Mouse (Mus musculus): ENCODE results near the gene Ano7.

Ano7 gene

GRCm38 (mm10) chr1:93373665-93374064 lies at the start of gene Ano7:
TSS of gene Ano7 (plus strand) at chr1:93373930.
- DNase-seq (ENCODE audit: low spot score in 2 of 2), result no peak

DNA sequence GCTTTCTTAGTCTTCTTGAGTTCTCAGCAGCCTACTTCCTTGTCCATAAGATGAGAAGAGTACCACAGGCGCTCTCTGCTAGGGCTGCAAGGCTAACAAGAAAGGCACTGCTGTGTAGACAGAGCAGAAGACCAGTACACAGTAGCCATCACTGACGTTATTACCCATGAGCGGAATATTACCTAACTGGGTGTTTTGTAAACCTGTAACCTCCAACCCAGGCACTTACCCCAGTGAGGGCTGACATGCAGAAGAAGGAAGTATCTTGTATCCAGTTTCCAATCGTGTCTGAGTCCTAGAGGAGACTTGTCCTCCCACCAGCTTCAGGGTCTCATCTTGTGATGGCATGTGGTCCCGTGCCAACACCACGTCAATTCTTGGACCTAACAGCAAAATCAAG lies 49.8 kb upstream of the Ano7 start:
- no peak for DNase-seq (ENCODE audit: low spot score in 2 of 2)

GRCm38 (mm10) chr1:93326446-93326845 lies 47.3 kb upstream of the Ano7 start:
- no peak for DNase-seq (ENCODE audit: low spot score in 2 of 2)

- no peak for DNase-seq (ENCODE audit: low spot score in 2 of 2)
Observed at GRCm38 (mm10) chr1:93334621-93335020, 39.1 kb upstream of the Ano7 start.

DNA sequence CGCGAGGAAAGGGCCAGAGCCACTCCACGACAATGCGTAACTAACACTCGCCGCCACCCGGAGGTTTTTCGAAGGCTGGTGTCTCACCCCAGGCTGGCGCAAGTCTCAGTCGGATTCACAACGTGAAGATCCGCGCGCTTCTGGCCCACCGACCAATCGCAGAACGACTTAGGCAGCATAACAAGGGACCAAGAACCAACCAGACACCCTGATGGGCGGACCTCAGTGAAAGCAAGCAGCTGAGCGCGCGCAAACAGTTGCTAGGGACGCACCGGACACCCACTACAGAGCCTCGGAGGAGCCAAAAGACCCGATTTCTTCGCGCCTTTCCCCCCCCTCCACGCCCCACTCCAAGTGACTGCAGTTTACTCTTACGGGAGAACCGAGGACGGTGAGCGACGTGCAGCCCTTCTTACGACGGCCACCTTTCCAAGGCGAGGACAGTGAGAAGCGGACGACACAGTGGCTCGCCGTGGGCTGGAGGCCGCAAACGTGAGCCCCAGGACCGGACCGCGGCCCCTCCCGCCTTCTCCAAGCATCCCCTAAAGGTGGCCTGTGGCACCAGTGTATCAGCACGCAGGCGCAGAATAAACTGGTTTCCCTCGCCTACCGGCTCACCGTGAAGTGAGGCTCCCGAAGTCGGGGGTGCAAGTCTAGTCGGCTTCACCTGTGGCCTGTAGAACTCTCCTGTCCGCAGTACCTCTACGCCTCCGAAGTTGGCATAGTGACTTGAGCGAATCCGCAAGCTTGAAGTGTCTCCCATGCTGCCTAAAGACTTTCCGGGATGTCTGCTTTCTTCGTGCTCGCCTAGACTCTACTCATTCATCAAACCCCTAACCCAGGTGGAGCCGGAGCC lies 30.9 kb upstream of the Ano7 start, which contains the start of the genes Ppp1r7 and Pask:
Gene Ppp1r7, plus strand, starts transcription at position 207 of the 856 bp plus-strand sequence.
Gene Pask, minus strand, starts transcription at position 835 of the 856 bp plus-strand sequence.
- DNase-seq (ENCODE audit: low spot score in 2 of 2), result peak; percentile 92 to 95

DNA sequence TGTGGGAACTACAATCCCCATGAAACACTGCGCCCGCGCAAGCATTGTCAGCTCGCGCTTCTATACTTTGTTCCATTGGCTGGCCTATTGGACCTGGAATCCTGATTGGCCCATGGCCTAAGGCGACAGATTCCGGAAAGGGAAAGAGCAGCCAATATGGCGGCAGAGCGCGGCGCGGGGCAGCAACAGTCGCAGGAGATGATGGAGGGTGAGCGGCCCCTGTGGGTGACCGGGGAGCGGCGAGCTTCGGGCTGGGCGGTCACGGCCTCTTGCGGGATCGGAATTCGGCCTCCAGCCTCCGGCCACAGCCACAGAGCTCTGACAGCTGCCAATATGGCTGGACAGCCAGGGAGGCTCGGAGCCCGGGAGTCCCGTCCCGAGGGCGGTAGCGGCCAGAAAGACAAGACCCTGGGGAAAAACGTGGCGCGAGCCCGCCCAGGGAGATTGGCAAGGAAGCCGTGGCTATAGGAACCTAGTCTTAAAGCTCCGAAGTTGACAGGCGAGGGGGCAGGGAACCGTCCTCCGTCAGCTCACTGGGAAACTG lies 30.2 kb upstream of the Ano7 start:
- DNase-seq (ENCODE audit: low spot score in 2 of 2), result peak; percentile 90 to 93

DNA sequence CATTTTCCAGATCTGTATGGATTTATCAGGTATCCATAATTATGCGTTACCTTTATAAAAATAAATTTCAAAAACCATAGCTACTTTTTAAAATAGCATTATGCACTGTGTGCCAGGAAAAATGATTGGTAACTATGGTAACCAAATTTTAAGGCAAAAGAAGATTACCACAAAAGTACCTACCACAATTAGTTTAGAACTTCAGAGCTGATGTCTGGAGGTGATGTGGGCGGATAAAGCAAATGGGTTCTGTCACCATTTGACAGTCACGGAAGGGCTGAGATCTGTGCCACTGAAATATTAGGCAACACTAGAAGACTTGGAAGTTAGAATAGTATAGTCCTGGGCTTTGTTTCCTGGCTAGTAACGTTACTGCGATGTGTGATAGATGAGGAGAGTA lies 26.6 kb upstream of the Ano7 start:
- no peak for DNase-seq (ENCODE audit: low spot score in 2 of 2)

- DNase-seq (ENCODE audit: low spot score in 2 of 2), result no peak
Observed at GRCm38 (mm10) chr1:93349701-93350100, 24.0 kb upstream of the Ano7 start.

GRCm38 (mm10) chr1:93352724-93353123 lies 21.0 kb upstream of the Ano7 start:
- DNase-seq (ENCODE audit: low spot score in 2 of 2), result no peak

GRCm38 (mm10) chr1:93362661-93363060 lies 11.1 kb upstream of the Ano7 start:
- no peak for DNase-seq (ENCODE audit: low spot score in 2 of 2)

- no peak for DNase-seq (ENCODE audit: low spot score in 2 of 2)
Observed at GRCm38 (mm10) chr1:93365641-93366040, 8.1 kb upstream of the Ano7 start.

GRCm38 (mm10) chr1:93377307-93377706 lies 3.6 kb downstream of the Ano7 start:
- no peak for DNase-seq (ENCODE audit: low spot score in 2 of 2)

DNA sequence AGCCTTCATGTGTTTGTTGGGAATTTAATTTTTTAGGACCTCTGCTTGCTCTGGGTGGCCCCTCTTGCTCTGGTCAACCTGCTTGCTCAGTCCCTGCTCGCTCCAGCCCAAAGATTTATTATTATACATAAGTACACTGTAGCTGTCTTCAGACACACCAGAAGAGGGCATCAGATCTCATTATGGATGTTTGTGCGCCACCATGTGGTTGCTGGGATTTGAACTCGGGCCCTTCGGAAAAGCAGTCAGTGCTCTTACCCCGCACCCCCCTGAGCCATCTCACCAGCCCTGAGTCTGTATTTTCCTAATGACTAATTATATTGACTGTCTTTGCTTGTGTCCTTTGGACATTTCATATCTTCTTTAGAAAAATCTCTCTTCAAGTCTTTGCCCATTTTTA lies 5.4 kb downstream of the Ano7 start:
- no peak for DNase-seq (ENCODE audit: low spot score in 2 of 2)

GRCm38 (mm10) chr1:93387198-93387597 lies 13.5 kb downstream of the Ano7 start:
- no peak for DNase-seq (ENCODE audit: low spot score in 2 of 2)

DNA sequence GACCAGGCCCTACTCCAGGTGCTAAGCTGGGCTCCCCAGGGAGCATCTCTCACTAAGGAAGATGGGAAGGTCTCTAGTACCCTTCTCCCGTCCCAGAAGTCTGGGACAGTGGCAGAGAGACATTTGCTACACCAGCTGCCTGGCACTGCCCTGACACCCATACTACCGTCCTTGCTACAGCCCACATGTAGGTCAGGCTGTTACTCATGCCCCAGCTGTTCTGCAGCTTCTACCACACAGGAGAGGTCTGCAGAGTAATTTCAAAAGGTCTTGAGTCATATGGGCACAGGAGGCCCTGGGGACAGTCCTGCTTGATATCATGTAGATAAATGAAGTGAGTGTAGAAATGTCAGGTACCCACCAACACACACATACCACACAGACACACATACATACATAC lies 15.2 kb downstream of the Ano7 start:
- DNase-seq (ENCODE audit: low spot score in 2 of 2), result no peak

GRCm38 (mm10) chr1:93401191-93402052 lies 27.7 kb downstream of the Ano7 start:
- DNase-seq (ENCODE audit: low spot score in 2 of 2), result peak; percentile 25 to 67

GRCm38 (mm10) chr1:93403403-93403802 lies 29.7 kb downstream of the Ano7 start:
- DNase-seq (ENCODE audit: low spot score in 2 of 2), result no peak

- no peak for DNase-seq (ENCODE audit: low spot score in 2 of 2)
Observed at GRCm38 (mm10) chr1:93432087-93432486, 58.4 kb downstream of the Ano7 start.

GRCm38 (mm10) chr1:93439321-93439720 lies 65.6 kb downstream of the Ano7 start:
- DNase-seq (ENCODE audit: low spot score in 2 of 2), result no peak

DNA sequence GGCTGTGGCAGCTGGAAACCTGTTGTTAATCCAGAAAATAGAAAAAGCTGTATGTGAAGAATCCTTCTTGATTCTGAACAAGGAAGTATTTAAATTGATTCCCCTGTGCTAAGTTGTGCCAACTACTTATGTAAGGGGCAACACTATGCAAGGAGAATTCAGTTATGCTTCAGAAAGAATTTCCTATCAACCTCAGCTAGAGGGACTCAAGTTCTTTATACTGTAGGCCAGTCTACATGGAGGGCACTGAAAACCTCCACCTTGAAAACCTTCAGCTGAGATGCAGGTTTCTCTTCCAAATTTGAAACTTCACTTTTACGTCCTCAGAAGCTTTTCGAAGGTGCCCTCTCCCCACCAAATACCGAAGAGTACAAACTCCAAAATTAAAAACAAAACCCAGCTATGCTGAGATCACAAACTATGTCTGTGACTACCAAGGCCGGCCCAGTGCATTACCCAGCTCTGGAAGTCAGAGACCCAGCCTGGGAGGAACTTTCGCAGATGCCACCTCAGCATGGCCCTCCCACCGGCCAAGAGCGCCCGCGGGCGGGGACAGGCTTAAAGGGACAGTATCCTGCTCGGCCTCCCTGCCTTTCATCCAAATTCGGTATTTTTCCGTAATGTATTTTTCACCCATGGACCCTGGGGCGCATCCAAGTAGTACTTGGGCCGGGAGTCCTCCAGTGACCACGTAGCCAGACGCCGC lies 70.8 kb downstream of the Ano7 start:
- peak; percentile 67 to 85 for DNase-seq (ENCODE audit: low spot score in 2 of 2)

- DNase-seq (ENCODE audit: low spot score in 2 of 2), result peak; percentile 77 to 90
Observed at GRCm38 (mm10) chr1:93445111-93445821, 71.5 kb downstream of the Ano7 start.

Data from spleen, postnatal 4 days (tissue).